Mouse (Mus musculus): ENCODE results near the gene Nfasc. TPM values are rescaled to one million over a fixed set of nuclear protein-coding genes. Genes with fewer than 3 reads are reported as not detected.
A peak's percentile ranks its signal among the peaks of the same experiment; 100 is the strongest.

The Nfasc gene
- polyA plus RNA-seq, 1 experiment from 2014 or later: 50.6 TPM

DNA sequence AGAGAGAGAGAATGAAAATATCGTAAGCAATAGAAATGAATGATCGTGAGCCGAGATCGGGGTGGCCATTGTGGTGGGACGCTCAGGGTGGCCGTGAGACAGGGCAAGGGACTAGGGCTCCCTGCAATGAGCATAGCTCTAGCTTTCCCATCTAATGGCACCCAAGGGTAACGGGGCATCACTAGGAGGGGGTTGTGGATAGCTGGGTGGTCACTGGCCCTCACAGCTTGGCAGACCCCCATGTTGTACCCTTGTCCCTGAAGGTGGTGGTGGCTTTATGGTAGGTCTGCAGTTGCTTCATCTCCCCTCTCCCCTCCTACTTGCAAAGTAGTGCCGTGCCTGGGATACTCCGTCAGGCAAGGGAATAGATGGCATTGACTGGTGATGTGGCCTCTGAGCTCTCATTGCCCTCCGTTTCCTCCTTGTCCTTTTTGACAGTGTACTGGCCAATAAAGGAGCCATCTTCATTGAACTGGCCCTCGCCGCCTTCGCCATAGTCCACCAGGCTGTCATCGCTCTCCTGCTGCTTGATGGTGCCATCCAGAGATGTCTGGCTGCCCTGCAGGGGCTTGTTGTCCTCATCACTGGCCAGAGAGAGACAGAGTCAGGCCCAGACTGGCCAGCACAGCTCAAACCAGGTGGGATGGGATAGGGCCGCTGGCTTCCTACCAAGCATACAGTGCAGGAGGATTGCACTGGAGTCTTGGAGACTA is 171.4 kb downstream of the Nfasc start:
- 91% methylated on average over 15 of the region's 15 CpGs for WGBS
- H3K27me3 ChIP-seq: no peaks in the 10 kb centered on the region
- no peak overlapping the region for H3K9ac ChIP-seq
- no peak overlapping the region for H3K4me3 ChIP-seq
- H3K9me3 ChIP-seq (replicated peaks): no peaks in the 10 kb centered on the region
- no peak for ATAC-seq (ENCODE audit: low FRiP score)
- H3K36me3 ChIP-seq: peaks cover 18% of the 10 kb centered on the region
- H3K4me1 ChIP-seq: peaks cover 22% of the 10 kb centered on the region
- peak overlapping the region; percentile 23; the same call in 1 of the 2 replicates for H3K27ac ChIP-seq
- H3K4me2 ChIP-seq (replicated peaks): no peak overlapping the region

GRCm38 (mm10) chr1:132569516-132569915 is 172.1 kb downstream of the Nfasc start:
- no peak for ATAC-seq (ENCODE audit: low FRiP score)
- peak overlapping the region; percentile 36; the same call in 1 of the 2 replicates for H3K27ac ChIP-seq
- 68% methylated on average over 9 of the region's 9 CpGs for WGBS
- H3K9ac ChIP-seq: no peak overlapping the region
- H3K4me3 ChIP-seq: no peak overlapping the region
- no peaks in the 10 kb centered on the region for H3K9me3 ChIP-seq (replicated peaks)
- no peaks in the 10 kb centered on the region for H3K27me3 ChIP-seq
- H3K36me3 ChIP-seq: peaks cover 18% of the 10 kb centered on the region
- H3K4me1 ChIP-seq: peaks cover 22% of the 10 kb centered on the region
- no peak overlapping the region for H3K4me2 ChIP-seq (replicated peaks)

GRCm38 (mm10) chr1:132567336-132568125 is 174.1 kb downstream of the Nfasc start:
- Histone ChIP-seq H3K36me3 (peaks cover 13% of the 10 kb centered on the region), H3K9me3 (replicated peaks) (no peaks in the 10 kb centered on the region), H3K27me3 (no peaks in the 10 kb centered on the region), H3K27ac (no peak overlapping the region), H3K9ac (no peak overlapping the region), H3K4me2 (replicated peaks) (no peak overlapping the region), H3K4me1 (peaks cover 19% of the 10 kb centered on the region), H3K4me3 (no peak overlapping the region)
- 80% methylated on average over 11 of the region's 11 CpGs for WGBS
- ATAC-seq (ENCODE audit: low FRiP score): no peak

DNA sequence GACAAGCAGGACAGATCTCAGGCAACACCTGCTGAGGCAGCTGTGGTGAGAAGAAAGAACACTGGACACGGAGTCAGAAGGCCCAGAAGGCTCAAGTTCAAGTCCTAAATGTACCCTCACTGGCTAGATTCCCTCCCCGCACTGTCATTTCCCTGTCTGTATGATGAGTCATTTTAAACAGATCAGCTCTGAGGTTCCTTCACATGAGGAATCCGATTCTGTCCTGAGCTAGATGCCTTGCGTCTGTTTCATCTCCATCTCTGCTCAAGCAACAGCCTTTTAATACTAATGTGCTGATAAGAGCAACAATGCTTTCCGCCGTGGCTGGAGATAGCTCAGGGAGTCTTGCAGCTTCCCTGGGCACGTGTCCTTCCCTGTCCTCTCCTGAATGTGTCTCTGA is 175.8 kb downstream of the Nfasc start:
- H3K27me3 ChIP-seq: no peaks in the 10 kb centered on the region
- H3K4me1 ChIP-seq: peaks cover 36% of the 10 kb centered on the region
- 76% methylated on average over 7 of the region's 7 CpGs for WGBS
- H3K27ac ChIP-seq: 0 out of 2 replicates have a peak overlapping the region, but pooled peaks have one; percentile 17
- H3K9me3 ChIP-seq (replicated peaks): no peaks in the 10 kb centered on the region
- ATAC-seq (ENCODE audit: low FRiP score): no peak
- no peak overlapping the region for H3K4me2 ChIP-seq (replicated peaks)
- no peak overlapping the region for H3K4me3 ChIP-seq
- no peak overlapping the region for H3K9ac ChIP-seq
- peaks cover 8% of the 10 kb centered on the region; the same call in 1 of the 2 replicates for H3K36me3 ChIP-seq

DNA sequence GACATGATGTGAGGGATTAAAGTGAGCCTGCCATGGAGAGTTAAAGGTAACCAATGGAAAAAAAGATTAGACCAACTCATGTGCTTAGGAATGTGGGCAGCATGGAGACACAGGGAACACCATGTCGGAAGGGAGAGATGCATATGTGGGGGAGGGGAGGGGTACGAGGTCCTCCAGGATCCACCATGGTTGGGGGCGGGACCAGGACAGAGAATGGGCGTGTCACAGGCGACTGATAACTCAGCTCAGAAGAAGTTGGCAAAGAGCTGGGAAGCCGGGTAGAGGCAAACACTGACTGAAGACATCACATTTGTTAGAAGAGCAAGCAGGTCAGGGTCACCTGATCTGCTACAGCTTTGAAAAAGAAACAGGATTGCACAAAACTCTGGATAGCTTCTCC is 176.7 kb downstream of the Nfasc start:
- Histone ChIP-seq H3K4me3 (no peak overlapping the region), H3K9ac (no peak overlapping the region), H3K4me2 (replicated peaks) (no peak overlapping the region), H3K9me3 (replicated peaks) (no peaks in the 10 kb centered on the region), H3K4me1 (peaks cover 41% of the 10 kb centered on the region), H3K27me3 (no peaks in the 10 kb centered on the region), H3K27ac (no peak overlapping the region), H3K36me3 (0 out of 2 replicates have a peak, but pooled peaks cover 4% of the 10 kb centered on the region)
- no peak for ATAC-seq (ENCODE audit: low FRiP score)
- WGBS: 31% methylated on average over 6 of the region's 6 CpGs

DNA sequence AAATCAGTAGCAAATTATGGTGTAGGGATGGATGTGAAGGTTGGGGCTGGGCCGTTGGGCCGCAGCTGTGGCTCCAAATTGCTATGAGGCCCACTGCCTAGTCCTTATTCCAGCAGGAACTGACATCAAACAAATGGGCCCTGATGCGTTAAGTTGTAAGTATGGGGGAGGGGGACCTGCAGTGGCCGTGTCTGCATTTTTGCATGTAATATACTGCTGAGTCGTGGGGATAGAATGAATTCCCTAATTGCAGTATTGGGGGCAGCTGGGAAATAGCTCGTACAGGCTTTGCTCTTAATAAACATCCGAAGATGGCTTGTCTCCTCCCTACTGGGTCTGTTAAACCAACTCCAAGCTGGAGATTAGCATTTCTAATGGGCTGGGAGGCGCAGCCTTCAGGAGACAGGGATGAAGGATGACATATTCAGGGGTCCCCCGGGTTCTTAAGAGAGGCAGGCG is 179.2 kb downstream of the Nfasc start:
- Histone ChIP-seq H3K4me3 (no peak overlapping the region), H3K4me1 (peaks cover 62% of the 10 kb centered on the region), H3K9ac (no peak overlapping the region), H3K27me3 (no peaks in the 10 kb centered on the region), H3K36me3 (no peaks in the 10 kb centered on the region), H3K4me2 (replicated peaks) (no peak overlapping the region), H3K27ac (peak overlapping the region; percentile 88), H3K9me3 (replicated peaks) (no peaks in the 10 kb centered on the region)
- peak; percentile 76 for ATAC-seq (ENCODE audit: low FRiP score)
- WGBS: 20% methylated on average over 10 of the region's 10 CpGs

GRCm38 (mm10) chr1:132560907-132561700 is 180.5 kb downstream of the Nfasc start:
- peaks cover 60% of the 10 kb centered on the region for H3K4me1 ChIP-seq
- H3K9me3 ChIP-seq (replicated peaks): no peaks in the 10 kb centered on the region
- H3K4me3 ChIP-seq: no peak overlapping the region
- H3K27me3 ChIP-seq: no peaks in the 10 kb centered on the region
- no peaks in the 10 kb centered on the region for H3K36me3 ChIP-seq
- no peak for ATAC-seq (ENCODE audit: low FRiP score)
- H3K9ac ChIP-seq: no peak overlapping the region
- 63% methylated on average over 8 of the region's 8 CpGs for WGBS
- H3K27ac ChIP-seq: peak overlapping the region; percentile 88
- no peak overlapping the region for H3K4me2 ChIP-seq (replicated peaks)

GRCm38 (mm10) chr1:132559045-132559444 is 182.6 kb downstream of the Nfasc start:
- ATAC-seq (ENCODE audit: low FRiP score): peak; percentile 49
- Histone ChIP-seq H3K4me1 (peaks cover 60% of the 10 kb centered on the region), H3K9ac (no peak overlapping the region), H3K27ac (peak overlapping the region; percentile 88), H3K4me2 (replicated peaks) (peak overlapping the region; percentile 14; the same call in 1 of the 2 replicates), H3K36me3 (no peaks in the 10 kb centered on the region), H3K27me3 (no peaks in the 10 kb centered on the region), H3K9me3 (replicated peaks) (no peaks in the 10 kb centered on the region), H3K4me3 (no peak overlapping the region)
- 4% methylated on average over 6 of the region's 6 CpGs for WGBS

GRCm38 (mm10) chr1:132557901-132558631 is 183.5 kb downstream of the Nfasc start:
- H3K36me3 ChIP-seq: no peaks in the 10 kb centered on the region
- H3K4me1 ChIP-seq: peaks cover 60% of the 10 kb centered on the region
- peak overlapping the region; percentile 88 for H3K27ac ChIP-seq
- H3K4me2 ChIP-seq (replicated peaks): no peak overlapping the region
- no peaks in the 10 kb centered on the region for H3K9me3 ChIP-seq (replicated peaks)
- 17% methylated on average over 9 of the region's 9 CpGs for WGBS
- no peak overlapping the region for H3K9ac ChIP-seq
- H3K4me3 ChIP-seq: no peak overlapping the region
- H3K27me3 ChIP-seq: no peaks in the 10 kb centered on the region
- peak; percentile 59 for ATAC-seq (ENCODE audit: low FRiP score)

- Histone ChIP-seq H3K9me3 (replicated peaks) (no peaks in the 10 kb centered on the region), H3K4me1 (peaks cover 42% of the 10 kb centered on the region), H3K27me3 (peaks cover 57% of the 10 kb centered on the region), H3K36me3 (no peaks in the 10 kb centered on the region), H3K27ac (no peak overlapping the region), H3K4me2 (replicated peaks) (no peak overlapping the region), H3K9ac (no peak overlapping the region), H3K4me3 (no peak overlapping the region)
- ATAC-seq (ENCODE audit: low FRiP score): no peak
- WGBS: 67% methylated on average over 8 of the region's 8 CpGs
These were observed 197.8 kb downstream of the Nfasc start for GRCm38 (mm10) chr1:132543789-132544188.

- peaks cover 40% of the 10 kb centered on the region for H3K4me1 ChIP-seq
These were observed 198.8 kb downstream of the Nfasc start, which contains the start of gene Cntn2 for GRCm38 (mm10) chr1:132542762-132543306. TSS of gene Cntn2 (minus strand) at chr1:132543256.

More at GRCm38 (mm10) chr1:132542762-132543306, 198.8 kb downstream of the Nfasc start, which contains the start of gene Cntn2:
- Histone ChIP-seq H3K4me3 (peak within 1 kb of the TSS; percentile 43), H3K27me3 (peaks cover 58% of the 10 kb centered on the region), H3K36me3 (no peaks in the 10 kb centered on the region), H3K27ac (peak within 1 kb of the TSS; percentile 71), H3K9ac (peak within 1 kb of the TSS; percentile 63), H3K4me2 (replicated peaks) (peak within 1 kb of the TSS; percentile 57), H3K9me3 (replicated peaks) (no peaks in the 10 kb centered on the region)
- ATAC-seq (ENCODE audit: low FRiP score): peak; percentile 79
- WGBS: 2% methylated on average over 28 of the region's 30 CpGs

Data from hindbrain, embryonic 12.5 days (tissue).